In the genomic region with DNA sequence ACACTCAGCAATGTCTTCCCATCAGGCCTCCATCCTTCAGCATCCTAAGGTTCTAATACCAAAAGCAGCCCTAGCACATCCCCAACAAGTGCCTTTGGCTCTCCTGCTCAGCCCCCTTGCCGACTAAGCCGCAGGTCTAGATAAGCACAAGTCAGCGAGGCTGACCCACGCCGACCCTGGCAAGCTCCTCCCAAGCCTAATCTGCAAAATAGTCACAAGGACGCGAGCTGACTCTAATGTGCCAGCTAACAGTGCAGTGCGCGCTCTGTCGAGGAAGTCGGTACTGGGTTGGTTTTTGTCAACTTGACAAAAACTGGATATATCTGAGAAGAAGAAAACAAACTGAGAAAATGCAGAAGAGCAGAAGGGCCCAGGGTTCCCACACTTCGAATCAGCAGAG, we compare ENCODE assay signal across 16 mouse cellular contexts. TPM values are rescaled to one million over a fixed set of nuclear protein-coding genes. Genes with fewer than 3 reads are reported as not detected.
DNase-seq lines count a peak whose midpoint lies in the region; TF ChIP-seq lines count a peak whose summit lies in the region.
"Had no signal": no experiment of that assay in that cellular context is flagged by ENCODE, and none has a peak within 500 bp of the region (broad histone marks: within the 10 kb centered on the region; RNA-seq: fewer than 3 reads in every experiment).

No protein-coding gene starts in this region.

- H3K4me1 ChIP-seq in ES-E14 (ENCODE audit: control insufficient read depth in 2 of 2, insufficient read depth in 2 of 2, low read length in 2 of 2, poor library complexity in 1 of 2): peaks cover 13 to 28% of the 10 kb centered on the region in 2 experiments; a peak in 3 of 4 replicates
- peaks cover 3% of the 10 kb centered on the region; the same call in 1 of the 2 replicates for H3K4me1 ChIP-seq in heart, adult 2 months (ENCODE audit: control insufficient read depth, insufficient read depth, low read length)

- DNase-seq in ES-E14 (ENCODE audit: low read depth, low spot score): no peak
- peak; percentile 68 for DNase-seq in MEL-GATA-1-ER (ENCODE audit: extremely low read depth, low read depth)
- DNase-seq in heart, adult 2 months: peak; percentile 38 to 58
- peak; percentile 67 to 76 for DNase-seq in heart, postnatal 10 days
- no peak for DNase-seq in lung, postnatal 25 days (ENCODE audit: low spot score)
- DNase-seq in frontal cortex, adult 2 months (ENCODE audit: extremely low spot score in 1 of 2, low spot score in 1 of 2): no peak
- no peak for DNase-seq in urinary bladder, postnatal 25 days (ENCODE audit: low spot score)
- DNase-seq: lung, postnatal 36 days; thymus, adult 18-20 months had no signal

- 18% methylated on average over 12 of the region's 12 CpGs for WGBS in heart, adult 2 months

- H3K36me3 ChIP-seq in ES-E14 (ENCODE audit: control insufficient read depth, insufficient read depth, low read length, poor library complexity, severe bottlenecking): peaks cover 4% of the 10 kb centered on the region; the same call in 1 of the 2 replicates
- no peaks in the 10 kb centered on the region for H3K36me3 ChIP-seq in heart, adult 2 months (ENCODE audit: control insufficient read depth, insufficient read depth, low read length)
- H3K36me3 ChIP-seq: embryonic facial prominence, embryonic 15.5 days; forebrain, embryonic 12.5 days; midbrain, embryonic 15.5 days; neural tube, embryonic 12.5 days had no signal

- TF ChIP-seq CTCF in heart, adult 2 months (IDR thresholded peaks at IDR 0.05): no peak

- in situ Hi-C loops in ES-E14 (cut with MboI; ENCODE audit: low sequenced_read_pairs in 2 of 2, unreplicated experiment in 2 of 2): no loop called here

- intact Hi-C loops in heart, adult 2 months (cut with DNase I): no loop called here
- intact Hi-C loops in heart, postnatal 10 days (cut with DNase I): no loop called here

- no peaks in the 10 kb centered on the region for H3K9me3 ChIP-seq in ES-E14 (ENCODE audit: control insufficient read depth, insufficient read depth, low read depth, low read length)
- H3K9me3 ChIP-seq: embryonic facial prominence, embryonic 15.5 days; forebrain, embryonic 12.5 days; midbrain, embryonic 15.5 days; neural tube, embryonic 12.5 days had no signal

- no peaks in the 10 kb centered on the region for H3K27me3 ChIP-seq in heart, adult 2 months (ENCODE audit: control insufficient read depth, insufficient read depth, low read length)
- H3K27me3 ChIP-seq: embryonic facial prominence, embryonic 15.5 days; midbrain, embryonic 15.5 days; neural tube, embryonic 12.5 days; Patski had no signal

- H3K9ac ChIP-seq in ES-E14 (ENCODE audit: insufficient read depth, low read depth, low read length, poor library complexity, severe bottlenecking): no peak overlapping the region
- H3K9ac ChIP-seq in heart, adult 2 months (ENCODE audit: low read depth, low read length): no peak overlapping the region
- H3K9ac ChIP-seq: embryonic facial prominence, embryonic 15.5 days; forebrain, embryonic 12.5 days; liver, embryonic 14.5 days; midbrain, embryonic 15.5 days; neural tube, embryonic 12.5 days had no signal

- TF ChIP-seq POLR2A in heart, adult 2 months (IDR thresholded peaks at IDR 0.05; ENCODE audit: insufficient read depth, low read depth, low read length): no peak

- no peak overlapping the region for H3K4me3 ChIP-seq in ES-E14 (ENCODE audit: insufficient read depth in 1 of 2, low read depth in 1 of 2, low read length in 2 of 2, poor library complexity in 1 of 2, severe bottlenecking in 1 of 2)
- no peak overlapping the region for H3K4me3 ChIP-seq in heart, adult 2 months
- H3K4me3 ChIP-seq: embryonic facial prominence, embryonic 15.5 days; forebrain, embryonic 12.5 days; midbrain, embryonic 15.5 days; neural tube, embryonic 12.5 days had no signal

- TF ChIP-seq EP300 in heart, adult 2 months (IDR thresholded peaks at IDR 0.05; ENCODE audit: insufficient read depth, low read depth, low read length): 0 out of 2 replicates have a peak, but pooled peaks have one; percentile 52

- no peaks in the 10 kb centered on the region; the same call in 1 of the 2 replicates for H3K79me2 ChIP-seq in heart, adult 2 months (replicated peaks; ENCODE audit: control insufficient read depth, insufficient read depth, low read length)

- no peak overlapping the region for H3K27ac ChIP-seq in ES-E14 (ENCODE audit: insufficient read depth, low read depth, low read length, poor library complexity, severe bottlenecking)
- H3K27ac ChIP-seq in heart, adult 2 months: no peak overlapping the region
- H3K27ac ChIP-seq: embryonic facial prominence, embryonic 15.5 days; forebrain, embryonic 12.5 days; kidney, postnatal 0 days; liver, embryonic 14.5 days; midbrain, embryonic 15.5 days; neural tube, embryonic 12.5 days had no signal

TF ChIP-seq in ES-E14, 5 proteins besides CTCF, POLR2A, EP300 and RAD21:
- TF ChIP-seq ZC3H11A (IDR thresholded peaks at IDR 0.05; ENCODE audit: borderline replicate concordance, low read depth, low read length) (no peak), HCFC1 (IDR thresholded peaks at IDR 0.05; ENCODE audit: borderline replicate concordance, insufficient read depth, low read length) (no peak), MAFK (IDR thresholded peaks at IDR 0.05; ENCODE audit: insufficient read depth, low read depth, low read length) (0 out of 2 replicates have a peak, but pooled peaks have one; percentile 22)

RNA-seq across cellular contexts. Expression of a gene that starts 53.5 kb away (rescaled TPM):
- 17.4 and 21.1 TPM in 2 replicates for total RNA-seq in ES-E14 (2012; rRNA removed)
- total RNA-seq in heart, adult 2 months (2021): 10 to 100 TPM; 11.3 to 12.5 TPM
- polyA plus RNA-seq in heart, adult 2 months (2012; rRNA removed): 11.9 and 16.9 TPM in 2 replicates
- 10 to 100 TPM; 13.1 to 14.4 TPM for total RNA-seq in heart, postnatal 10 days (2021)
- polyA plus RNA-seq in frontal cortex, adult 2 months (2012; rRNA removed): 18.7 and 19.2 TPM in 2 replicates

Comparison
In these comparisons a context has a peak if more than half of its experiments do, and no peak if none do; other contexts are left out.
1. DNase-seq: peak in MEL-GATA-1-ER (single experiment), heart, adult 2 months (2 of 2) and heart, postnatal 10 days (2 of 2); none in ES-E14 (single experiment), lung, postnatal 25 days (single experiment), frontal cortex, adult 2 months (0 of 2) and urinary bladder, postnatal 25 days (single experiment).